Mouse (Mus musculus) cerebellum, adult 11 months (tissue): ENCODE data around the gene Them7.
A peak's percentile ranks its signal among the peaks of the same experiment; 100 is the strongest.

Experiments used
- DNase-seq: peaks from one replicate; pipeline ENCODE4 v3.0.0; 2022

The Them7 gene

GRCm38 (mm10) chr2:105224134-105224986, at the start of gene Them7:
Gene Them7, plus strand, starts transcription at chr2:105224320.
- no peak for DNase-seq

- no peak for DNase-seq
Measured at GRCm38 (mm10) chr2:105178871-105179270, 45.2 kb upstream of the Them7 start.

- no peak for DNase-seq
Measured at GRCm38 (mm10) chr2:105182501-105182900, 41.6 kb upstream of the Them7 start.

GRCm38 (mm10) chr2:105185140-105185539, 39.0 kb upstream of the Them7 start:
- no peak for DNase-seq

GRCm38 (mm10) chr2:105185768-105186529, 38.2 kb upstream of the Them7 start:
- no peak for DNase-seq

- no peak for DNase-seq
Measured at GRCm38 (mm10) chr2:105186591-105186990, 37.5 kb upstream of the Them7 start.

- no peak for DNase-seq
Measured at GRCm38 (mm10) chr2:105188182-105188581, 35.9 kb upstream of the Them7 start.

GRCm38 (mm10) chr2:105189352-105189751, 34.8 kb upstream of the Them7 start:
- DNase-seq: no peak

GRCm38 (mm10) chr2:105200152-105200551, 24.0 kb upstream of the Them7 start:
- DNase-seq: no peak

- DNase-seq: no peak
Measured at GRCm38 (mm10) chr2:105206563-105207174, 17.5 kb upstream of the Them7 start.

- no peak for DNase-seq
Measured at GRCm38 (mm10) chr2:105212839-105213238, 11.3 kb upstream of the Them7 start.

- DNase-seq: no peak
Measured at GRCm38 (mm10) chr2:105215914-105216313, 8.2 kb upstream of the Them7 start.

GRCm38 (mm10) chr2:105219229-105219628, 4.9 kb upstream of the Them7 start:
- DNase-seq: no peak

- no peak for DNase-seq
Measured at GRCm38 (mm10) chr2:105219664-105220063, 4.5 kb upstream of the Them7 start.

- DNase-seq: no peak
Measured at GRCm38 (mm10) chr2:105220738-105221303, 3.3 kb upstream of the Them7 start.

GRCm38 (mm10) chr2:105223606-105224005, 514 bp upstream of the Them7 start:
- no peak for DNase-seq

- no peak for DNase-seq
Measured at GRCm38 (mm10) chr2:105224987-105225375, 861 bp downstream of the Them7 start.

GRCm38 (mm10) chr2:105226297-105226958, 2.3 kb downstream of the Them7 start:
- no peak for DNase-seq

- no peak for DNase-seq
Measured at GRCm38 (mm10) chr2:105228416-105228815, 4.3 kb downstream of the Them7 start.

GRCm38 (mm10) chr2:105230333-105230732, 6.2 kb downstream of the Them7 start:
- peak; percentile 40 for DNase-seq

- DNase-seq: no peak
Measured at GRCm38 (mm10) chr2:105232386-105232785, 8.3 kb downstream of the Them7 start.

GRCm38 (mm10) chr2:105234278-105234677, 10.2 kb downstream of the Them7 start:
- no peak for DNase-seq
